8 mouse cellular contexts compared by ENCODE assay signal in the genomic region with DNA sequence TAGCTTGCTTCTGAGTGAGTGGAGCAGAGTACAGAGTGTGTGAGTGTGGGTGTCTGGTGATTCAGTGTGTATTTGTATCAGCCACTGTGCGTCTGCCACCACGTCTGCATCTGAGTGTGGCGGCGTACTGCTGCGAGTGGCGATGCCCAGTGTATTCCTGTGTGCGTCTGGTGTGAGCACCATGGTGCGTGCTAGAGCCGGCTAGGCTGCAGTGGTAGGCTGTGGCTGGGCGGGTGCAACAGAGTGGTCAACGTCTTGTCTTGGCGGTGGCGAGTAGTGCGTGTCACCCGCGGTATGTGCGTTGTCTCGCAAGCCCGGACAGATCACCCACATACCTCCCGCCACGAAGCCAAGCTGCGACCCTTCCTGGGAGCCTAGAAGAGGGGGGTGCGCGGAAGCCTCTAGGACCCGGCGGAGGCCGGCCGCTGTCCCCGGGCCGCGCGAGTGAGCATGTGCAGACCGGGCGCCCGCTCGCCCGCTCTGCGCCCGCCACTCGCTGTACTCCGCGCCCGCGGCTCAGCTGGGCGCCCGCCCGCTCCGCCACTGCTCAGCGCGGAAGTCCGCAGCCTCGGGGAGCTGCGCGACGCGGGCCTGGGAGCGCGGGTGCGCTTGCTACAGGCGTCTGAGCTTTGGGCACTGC. TPM values are rescaled to one million over a fixed set of nuclear protein-coding genes. Genes with fewer than 3 reads are reported as not detected.
DNase-seq lines count a peak whose midpoint lies in the region; ATAC-seq and TF ChIP-seq lines count a peak whose summit lies in the region.

No protein-coding gene starts in this region.

- CTCF ChIA-PET in Patski (lab: Charles Lee) = no interaction called here

- no peaks in the 10 kb centered on the region for H3K36me3 ChIP-seq in forebrain, embryonic 13.5 days (ENCODE audit: poor library complexity, severe bottlenecking)
- H3K36me3 ChIP-seq in hindbrain, embryonic 14.5 days (replicated peaks; ENCODE audit: control insufficient read depth, insufficient read depth) = no peaks in the 10 kb centered on the region
- no peaks in the 10 kb centered on the region for H3K36me3 ChIP-seq in stomach, embryonic 14.5 days (ENCODE audit: control insufficient read depth, insufficient read depth, low read length)

- POLR2A ChIA-PET in Patski (lab: Charles Lee) = no interaction called here

- peak overlapping the region; percentile 93 for H3K4me2 ChIP-seq in forebrain, embryonic 13.5 days
- H3K4me2 ChIP-seq in hindbrain, embryonic 14.5 days (replicated peaks) = peak overlapping the region; percentile 81
- H3K4me2 ChIP-seq in stomach, embryonic 14.5 days (replicated peaks; ENCODE audit: low read depth, low read length) = peak overlapping the region; percentile 93

- peaks cover 8% of the 10 kb centered on the region for H3K4me1 ChIP-seq in brown adipose tissue, adult 24 weeks (ENCODE audit: control insufficient read depth, insufficient read depth, insufficient read length, low read length)
- peaks cover 51% of the 10 kb centered on the region for H3K4me1 ChIP-seq in forebrain, embryonic 13.5 days
- peaks cover 43% of the 10 kb centered on the region for H3K4me1 ChIP-seq in hindbrain, embryonic 14.5 days (replicated peaks; ENCODE audit: control insufficient read depth, insufficient read depth, low read length)
- H3K4me1 ChIP-seq in stomach, embryonic 14.5 days (ENCODE audit: control insufficient read depth, insufficient read depth, low read length) = peaks cover 6% of the 10 kb centered on the region; the same call in 1 of the 2 replicates

- peak overlapping the region; percentile 60 for H3K4me3 ChIP-seq in brown adipose tissue, adult 24 weeks (ENCODE audit: insufficient read depth, low read depth, low read length)
- peak overlapping the region; percentile 88 for H3K4me3 ChIP-seq in forebrain, embryonic 13.5 days
- H3K4me3 ChIP-seq in hindbrain, embryonic 14.5 days (replicated peaks; ENCODE audit: low read length) = peak overlapping the region; percentile 72
- peak overlapping the region; percentile 82 for H3K4me3 ChIP-seq in left cerebral cortex, adult 2 months
- peak overlapping the region; percentile 51 for H3K4me3 ChIP-seq in stomach, embryonic 14.5 days (ENCODE audit: low read depth, low read length)

- intact Hi-C loops in left cerebral cortex, adult 2 months (cut with DNase I) = loop anchor here (2.0 to 5.0 kb wide), 5 partner anchors 20 to 403 kb away; no protein-coding TSS in a partner anchor

- H3K27me3 ChIP-seq in Patski = peaks cover 7% of the 10 kb centered on the region
- H3K27me3 ChIP-seq in forebrain, embryonic 13.5 days = no peaks in the 10 kb centered on the region
- H3K27me3 ChIP-seq in hindbrain, embryonic 14.5 days (ENCODE audit: control insufficient read depth, insufficient read depth, low read length) = no peaks in the 10 kb centered on the region
- H3K27me3 ChIP-seq in stomach, embryonic 14.5 days (ENCODE audit: control insufficient read depth, insufficient read depth, low read length) = peaks cover 19% of the 10 kb centered on the region

- DNase-seq in Patski (ENCODE audit: low read depth, low spot score) = no peak
- DNase-seq in hindbrain, embryonic 14.5 days (ENCODE audit: low spot score) = peak; percentile 80
- DNase-seq in left cerebral cortex, adult 2 months (ENCODE audit: extremely low spot score in 1 of 2, low spot score in 2 of 2) = peak; percentile 76 to 77
- DNase-seq in lung, postnatal 4 days = peak; percentile 47 to 61
- DNase-seq in yolk sac, embryonic 10.5 days (ENCODE audit: low spot score) = no peak

- H3K9ac ChIP-seq in forebrain, embryonic 13.5 days = peak overlapping the region; percentile 95
- peak overlapping the region; percentile 79 for H3K9ac ChIP-seq in hindbrain, embryonic 14.5 days
- H3K9ac ChIP-seq in stomach, embryonic 14.5 days (replicated peaks; ENCODE audit: low read depth, low read length) = 0 out of 2 replicates have a peak overlapping the region, but pooled peaks have one; percentile 36

- no peak for TF ChIP-seq CTCF in Patski (IDR thresholded peaks at IDR 0.05)
- no peak for TF ChIP-seq CTCF in left cerebral cortex, adult 2 months (IDR thresholded peaks at IDR 0.05)

- ATAC-seq in Patski = peak; percentile 67
- peak; percentile 95 for ATAC-seq in forebrain, embryonic 13.5 days
- peak; percentile 90 for ATAC-seq in hindbrain, embryonic 14.5 days (ENCODE audit: low FRiP score)
- ATAC-seq in stomach, embryonic 14.5 days (ENCODE audit: insufficient number of reproducible peaks, insufficient read depth, low FRiP score, low read depth) = no peak

- in situ Hi-C loops in Patski (cut with MboI; ENCODE audit: low pct_unique_long_range_greater_than_20kb) = no loop called here

- H3K27ac ChIP-seq in brown adipose tissue, adult 24 weeks (replicated peaks; ENCODE audit: low read depth, low read length) = no peak overlapping the region
- peak overlapping the region; percentile 82 for H3K27ac ChIP-seq in forebrain, embryonic 13.5 days
- peak overlapping the region; percentile 73 for H3K27ac ChIP-seq in hindbrain, embryonic 14.5 days
- H3K27ac ChIP-seq in left cerebral cortex, adult 2 months = peak overlapping the region; percentile 92
- H3K27ac ChIP-seq in stomach, embryonic 14.5 days (ENCODE audit: low read length) = no peak overlapping the region

- no peaks in the 10 kb centered on the region for H3K9me3 ChIP-seq in forebrain, embryonic 13.5 days (replicated peaks)
- H3K9me3 ChIP-seq in hindbrain, embryonic 14.5 days (ENCODE audit: control insufficient read depth, low read length) = no peaks in the 10 kb centered on the region
- H3K9me3 ChIP-seq in stomach, embryonic 14.5 days (ENCODE audit: control insufficient read depth, low read depth, low read length) = no peaks in the 10 kb centered on the region

- WGBS in forebrain, embryonic 13.5 days = under 1% methylated on average over 27 of the region's 60 CpGs
- under 1% methylated on average over 50 of the region's 60 CpGs for WGBS in hindbrain, embryonic 14.5 days
- WGBS in stomach, embryonic 14.5 days = 2% methylated on average over 46 of the region's 60 CpGs

RNA-seq across cellular contexts. Expression of gene Wscd1, which starts 0.9 kb away (rescaled TPM):
- 0.76 TPM for polyA plus RNA-seq in Patski (2021)
- polyA plus RNA-seq in brown adipose tissue, adult 24 weeks (2012; ENCODE audit: insufficient read depth, insufficient read length, missing spikeins) = 1.0 and 1.2 TPM in 2 replicates
- 47.7 and 54.3 TPM in 2 replicates for polyA plus RNA-seq in forebrain, embryonic 13.5 days (2015; fragmentation: Nextera tagmentation; extraction: Ambion mirVana)
- 55.1 and 61.2 TPM in 2 replicates for polyA plus RNA-seq in hindbrain, embryonic 14.5 days (2014; fragmentation: Nextera tagmentation; extraction: Ambion mirVana)
- 10 to 100 TPM; 53.9 to 60.1 TPM for total RNA-seq in left cerebral cortex, adult 2 months (2021)
- 2.0 and 2.3 TPM in 2 replicates for polyA plus RNA-seq in stomach, embryonic 14.5 days (2014; fragmentation: Nextera tagmentation; extraction: Ambion mirVana)

Comparison
In these comparisons a context has a peak if more than half of its experiments do, and no peak if none do; other contexts are left out.
1. DNase-seq: peak in hindbrain, embryonic 14.5 days (single experiment), left cerebral cortex, adult 2 months (2 of 2) and lung, postnatal 4 days (2 of 2); none in Patski (single experiment) and yolk sac, embryonic 10.5 days (single experiment).
2. H3K27ac ChIP-seq: peak in forebrain, embryonic 13.5 days (single experiment), hindbrain, embryonic 14.5 days (single experiment) and left cerebral cortex, adult 2 months (single experiment); none in brown adipose tissue, adult 24 weeks (single experiment) and stomach, embryonic 14.5 days (single experiment).
3. H3K9ac ChIP-seq: peak in every context shown above with its lines; median percentile 95 in forebrain, embryonic 13.5 days; 79 in hindbrain, embryonic 14.5 days; 36 in stomach, embryonic 14.5 days.
4. RNA of gene Wscd1, which starts 0.9 kb away (polyA plus RNA-seq): 55.1 to 61.2 TPM in hindbrain, embryonic 14.5 days and 47.7 to 54.3 TPM in forebrain, embryonic 13.5 days; 2.0 to 2.3 TPM in stomach, embryonic 14.5 days, 1.0 to 1.2 TPM in brown adipose tissue, adult 24 weeks and 0.76 TPM in Patski (single experiment); every median in the first group is over 10 times any median in the second.
5. Peak in every context shown above with its lines, with median percentiles within 50 percentile points of each other: H3K4me3 ChIP-seq and H3K4me2 ChIP-seq.